Mouse (Mus musculus) ovary, adult 10 weeks (tissue): Measurements from ENCODE around the gene Iqgap1. TPM values are rescaled to one million over a fixed set of nuclear protein-coding genes. Genes with fewer than 3 reads are reported as not detected.

Experiments used
- polyA plus RNA-seq: library from polyadenylated mRNA; stranded (reverse); fragments of 350-450 nt; fragmentation: Illumina TruSeq; extraction: RNeasy Lipid Tissue Mini Kit (QIAGEN cat#74804); gene quantifications from one replicate; pipeline ENCODE4 v1.2.3, GENCODE M21; 2014

Iqgap1 gene
- 73.3 TPM for polyA plus RNA-seq

GRCm38 (mm10) chr7:80825843-80826403, at the start of gene Iqgap1:
Gene Iqgap1 (minus strand): TSS chr7:80825974.

GRCm38 (mm10) chr7:80860729-80861274, 35.0 kb upstream of the Iqgap1 start, which contains the start of gene Zscan2:
Gene Zscan2 (plus strand): TSS chr7:80860920.

GRCm38 (mm10) chr7:80688556-80689220, 137.1 kb downstream of the Iqgap1 start, which contains the start of gene Crtc3:
Gene Crtc3 (minus strand): TSS chr7:80688877.

Other genes with a start within 250 kb of the Iqgap1 start
- gene Crtc3, start 137.1 kb downstream of the Iqgap1 start, polyA plus RNA-seq: 6.0 TPM
- 2.7 TPM for gene Zscan2, start 34.9 kb upstream of the Iqgap1 start, polyA plus RNA-seq
- gene Wdr73, start 75.3 kb upstream of the Iqgap1 start, polyA plus RNA-seq: 24.0 TPM
- 1.9 TPM for gene Nmb, start 79.1 kb upstream of the Iqgap1 start, polyA plus RNA-seq
- 203 TPM for gene Sec11a, start 121.8 kb upstream of the Iqgap1 start, polyA plus RNA-seq
- 12.2 TPM for gene Zfp592, start 167.7 kb upstream of the Iqgap1 start, polyA plus RNA-seq
- 0.23 TPM for gene Alpk3, start 231.6 kb upstream of the Iqgap1 start, polyA plus RNA-seq